Mouse (Mus musculus): ENCODE data around the gene D630039A03Rik. TPM values are rescaled to one million over a fixed set of nuclear protein-coding genes. Genes with fewer than 3 reads are reported as not detected.
"Not testable (repeated sequence)": the region's sequence is repeated elsewhere in the genome, so short reads cannot be mapped to it uniquely, and the experiment has no call there.

The D630039A03Rik gene
- polyA plus RNA-seq, 1 experiment = not detected

- no peak for TF ChIP-seq POLR2A (IDR thresholded peaks at IDR 0.05; ENCODE audit: borderline replicate concordance, low read depth, low read length)
- TF ChIP-seq CTCF (IDR thresholded peaks at IDR 0.05; ENCODE audit: low read depth, low read length) = no peak
- Histone ChIP-seq H3K4me3 (ENCODE audit: insufficient read depth, low read length) (no peak overlapping the region), H3K4me1 (ENCODE audit: control insufficient read depth, insufficient read depth, low read length) (no peaks in the 10 kb centered on the region), H3K27ac (ENCODE audit: insufficient read depth, low read depth, low read length) (no peak overlapping the region)
Measured at GRCm38 (mm10) chr4:57895140-57895539, 21.0 kb downstream of the D630039A03Rik start.

- H3K27ac ChIP-seq (ENCODE audit: insufficient read depth, low read depth, low read length) = no peak overlapping the region
- H3K4me3 ChIP-seq (ENCODE audit: insufficient read depth, low read length) = no peak overlapping the region
- no peaks in the 10 kb centered on the region for H3K4me1 ChIP-seq (ENCODE audit: control insufficient read depth, insufficient read depth, low read length)
- TF ChIP-seq POLR2A (IDR thresholded peaks at IDR 0.05; ENCODE audit: borderline replicate concordance, low read depth, low read length) = no peak
- no peak for TF ChIP-seq CTCF (IDR thresholded peaks at IDR 0.05; ENCODE audit: low read depth, low read length)
Measured at GRCm38 (mm10) chr4:57892001-57892586, 24.0 kb downstream of the D630039A03Rik start.

GRCm38 (mm10) chr4:57889773-57890172 lies 26.3 kb downstream of the D630039A03Rik start:
- Histone ChIP-seq H3K4me1 (ENCODE audit: control insufficient read depth, insufficient read depth, low read length) (no peaks in the 10 kb centered on the region), H3K27ac (ENCODE audit: insufficient read depth, low read depth, low read length) (no peak overlapping the region), H3K4me3 (ENCODE audit: insufficient read depth, low read length) (no peak overlapping the region)
- TF ChIP-seq CTCF (IDR thresholded peaks at IDR 0.05; ENCODE audit: low read depth, low read length) (no peak), POLR2A (IDR thresholded peaks at IDR 0.05; ENCODE audit: borderline replicate concordance, low read depth, low read length) (no peak)

- H3K4me3 ChIP-seq (ENCODE audit: insufficient read depth, low read length); H3K4me1 ChIP-seq (ENCODE audit: control insufficient read depth, insufficient read depth, low read length); H3K27ac ChIP-seq (ENCODE audit: insufficient read depth, low read depth, low read length): not testable (repeated sequence)
Measured at GRCm38 (mm10) chr4:57888978-57889377, 27.1 kb downstream of the D630039A03Rik start.

GRCm38 (mm10) chr4:57888246-57888645 lies 27.9 kb downstream of the D630039A03Rik start:
- Histone ChIP-seq H3K4me3 (ENCODE audit: insufficient read depth, low read length) (no peak overlapping the region), H3K4me1 (ENCODE audit: control insufficient read depth, insufficient read depth, low read length) (no peaks in the 10 kb centered on the region), H3K27ac (ENCODE audit: insufficient read depth, low read depth, low read length) (no peak overlapping the region)
- TF ChIP-seq POLR2A (IDR thresholded peaks at IDR 0.05; ENCODE audit: borderline replicate concordance, low read depth, low read length) = no peak
- TF ChIP-seq CTCF (IDR thresholded peaks at IDR 0.05; ENCODE audit: low read depth, low read length) = no peak

- Histone ChIP-seq H3K4me1 (ENCODE audit: control insufficient read depth, insufficient read depth, low read length) (no peaks in the 10 kb centered on the region), H3K27ac (ENCODE audit: insufficient read depth, low read depth, low read length) (no peak overlapping the region), H3K4me3 (ENCODE audit: insufficient read depth, low read length) (no peak overlapping the region)
- TF ChIP-seq CTCF (IDR thresholded peaks at IDR 0.05; ENCODE audit: low read depth, low read length) (no peak), POLR2A (IDR thresholded peaks at IDR 0.05; ENCODE audit: borderline replicate concordance, low read depth, low read length) (no peak)
Measured at GRCm38 (mm10) chr4:57886888-57887230, 29.2 kb downstream of the D630039A03Rik start.

GRCm38 (mm10) chr4:57886066-57886887 lies 29.8 kb downstream of the D630039A03Rik start:
- Histone ChIP-seq H3K4me3 (ENCODE audit: insufficient read depth, low read length) (no peak overlapping the region), H3K27ac (ENCODE audit: insufficient read depth, low read depth, low read length) (no peak overlapping the region), H3K4me1 (ENCODE audit: control insufficient read depth, insufficient read depth, low read length) (no peaks in the 10 kb centered on the region)
- no peak for TF ChIP-seq POLR2A (IDR thresholded peaks at IDR 0.05; ENCODE audit: borderline replicate concordance, low read depth, low read length)
- TF ChIP-seq CTCF (IDR thresholded peaks at IDR 0.05; ENCODE audit: low read depth, low read length) = no peak

- Histone ChIP-seq H3K27ac (ENCODE audit: insufficient read depth, low read depth, low read length) (no peak overlapping the region), H3K4me1 (ENCODE audit: control insufficient read depth, insufficient read depth, low read length) (no peaks in the 10 kb centered on the region), H3K4me3 (ENCODE audit: insufficient read depth, low read length) (no peak overlapping the region)
- no peak for TF ChIP-seq POLR2A (IDR thresholded peaks at IDR 0.05; ENCODE audit: borderline replicate concordance, low read depth, low read length)
- no peak for TF ChIP-seq CTCF (IDR thresholded peaks at IDR 0.05; ENCODE audit: low read depth, low read length)
Measured at GRCm38 (mm10) chr4:57885186-57885585, 30.9 kb downstream of the D630039A03Rik start.

- Histone ChIP-seq H3K4me1 (ENCODE audit: control insufficient read depth, insufficient read depth, low read length) (no peaks in the 10 kb centered on the region), H3K27ac (ENCODE audit: insufficient read depth, low read depth, low read length) (no peak overlapping the region), H3K4me3 (ENCODE audit: insufficient read depth, low read length) (no peak overlapping the region)
- no peak for TF ChIP-seq CTCF (IDR thresholded peaks at IDR 0.05; ENCODE audit: low read depth, low read length)
- no peak for TF ChIP-seq POLR2A (IDR thresholded peaks at IDR 0.05; ENCODE audit: borderline replicate concordance, low read depth, low read length)
Measured at GRCm38 (mm10) chr4:57884511-57884910, 31.6 kb downstream of the D630039A03Rik start.
